Mouse (Mus musculus) C2C12 (cell line): ENCODE measurements around the gene Plgrkt. TPM values are rescaled to one million over a fixed set of nuclear protein-coding genes. Genes with fewer than 3 reads are reported as not detected.

ENCODE experiments used
- H3K27me3 ChIP-seq: one replicate; pipeline ENCODE4 v1.6.1; 2011; ENCODE audit not compliant: control insufficient read depth, insufficient read depth, insufficient read length
- H3K36me3 ChIP-seq: one replicate; pipeline ENCODE4 v1.6.1; 2011; ENCODE audit not compliant: control insufficient read depth, insufficient read depth
- H3K4me3 ChIP-seq: one replicate; pipeline ENCODE4 v1.5.1; 2011; ENCODE audit warnings: mild to moderate bottlenecking, control low read depth; ENCODE audit not compliant: poor library complexity, insufficient read depth, severe bottlenecking
- H3K79me2 ChIP-seq: one replicate; pipeline ENCODE4 v1.6.1; 2011; ENCODE audit not compliant: control insufficient read depth, insufficient read depth
- H3K79me3 ChIP-seq: one replicate; pipeline ENCODE4 v1.6.1; 2011; ENCODE audit warnings: low read depth, control low read depth
- H3ac ChIP-seq: one replicate; pipeline ENCODE3; 2011; ENCODE audit warnings: low read depth; ENCODE audit not compliant: control insufficient read depth, insufficient read length
- CEBPB ChIP-seq: IDR thresholded peaks from one replicate; pipeline ENCODE4 v1.6.1; 2011; ENCODE audit warnings: low read depth, mild to moderate bottlenecking, control low read depth, moderate library complexity
- CTCF ChIP-seq: IDR thresholded peaks from one replicate; pipeline ENCODE4 v1.5.1; 2011; ENCODE audit not compliant: control insufficient read depth, insufficient read depth, insufficient read length
- FOSL1 ChIP-seq: IDR thresholded peaks from one replicate; pipeline ENCODE4 v1.8.0; 2011; ENCODE audit warnings: mild to moderate bottlenecking, low read length; ENCODE audit not compliant: poor library complexity, insufficient read depth, severe bottlenecking
- MAX ChIP-seq: IDR thresholded peaks from one replicate; pipeline ENCODE4 v1.6.1; 2011; ENCODE audit warnings: mild to moderate bottlenecking, control low read depth
- MYOD1 ChIP-seq: IDR thresholded peaks from one replicate; pipeline ENCODE4 v1.6.1; 2011; ENCODE audit warnings: low read depth; ENCODE audit not compliant: control insufficient read depth, insufficient read length
- MYOG ChIP-seq: IDR thresholded peaks from one replicate; pipeline ENCODE4 v1.6.1; 2011; ENCODE audit not compliant: control insufficient read depth, insufficient read length; ENCODE audit errors: extremely low read depth
- USF1 ChIP-seq: IDR thresholded peaks from one replicate; pipeline ENCODE4 v1.6.1; 2011; ENCODE audit warnings: low read depth, mild to moderate bottlenecking, control low read depth, moderate library complexity
- polyA plus RNA-seq: library from polyadenylated mRNA; unstranded; fragments of >200 nt; fragmentation: generic; extraction: Trizol; gene quantifications from one replicate; pipeline ENCODE4 v1.2.1, GENCODE M21; 2012; ENCODE audit warnings: missing spikeins

Gene Plgrkt
- polyA plus RNA-seq, 1 experiment, result 15.2 TPM

GRCm38 (mm10) chr19:29344868-29345267 is 22.3 kb downstream of the Plgrkt start:
- no peaks in the 10 kb centered on the region for H3K27me3 ChIP-seq
- H3K36me3 ChIP-seq, result no peaks in the 10 kb centered on the region
- H3K79me3 ChIP-seq, result no peaks in the 10 kb centered on the region
- TF ChIP-seq MAX (no peak), CEBPB (no peak), USF1 (no peak), CTCF (no peak), MYOG (no peak), FOSL1 (no peak), MYOD1 (no peak)
- no peak overlapping the region for H3ac ChIP-seq
- H3K4me3 ChIP-seq, result no peak overlapping the region
- no peaks in the 10 kb centered on the region for H3K79me2 ChIP-seq

DNA sequence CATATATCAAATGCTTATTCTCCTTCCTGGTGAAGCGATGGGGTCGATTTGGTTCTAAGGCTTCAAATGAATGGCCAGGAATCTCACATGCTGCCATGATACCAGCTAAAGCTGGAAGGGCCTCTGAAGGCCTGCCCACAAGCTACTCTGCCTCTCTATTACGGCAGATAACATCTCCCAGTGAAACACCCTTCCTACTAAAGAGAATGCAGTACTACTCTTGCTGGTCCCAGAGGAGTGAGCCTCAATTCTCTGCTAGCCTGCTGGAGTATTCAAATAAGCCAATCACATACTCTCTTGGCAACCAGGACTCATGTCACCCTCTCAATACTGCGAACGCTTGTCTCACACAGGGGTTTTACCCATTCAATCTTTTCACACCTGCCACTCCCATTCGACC is 24.9 kb downstream of the Plgrkt start:
- Histone ChIP-seq H3ac (no peak overlapping the region), H3K36me3 (no peaks in the 10 kb centered on the region), H3K27me3 (no peaks in the 10 kb centered on the region), H3K79me3 (no peaks in the 10 kb centered on the region), H3K4me3 (no peak overlapping the region), H3K79me2 (no peaks in the 10 kb centered on the region)
- TF ChIP-seq CTCF (no peak), CEBPB (no peak), MYOD1 (no peak), MAX (no peak), USF1 (no peak), MYOG (no peak), FOSL1 (no peak)

DNA sequence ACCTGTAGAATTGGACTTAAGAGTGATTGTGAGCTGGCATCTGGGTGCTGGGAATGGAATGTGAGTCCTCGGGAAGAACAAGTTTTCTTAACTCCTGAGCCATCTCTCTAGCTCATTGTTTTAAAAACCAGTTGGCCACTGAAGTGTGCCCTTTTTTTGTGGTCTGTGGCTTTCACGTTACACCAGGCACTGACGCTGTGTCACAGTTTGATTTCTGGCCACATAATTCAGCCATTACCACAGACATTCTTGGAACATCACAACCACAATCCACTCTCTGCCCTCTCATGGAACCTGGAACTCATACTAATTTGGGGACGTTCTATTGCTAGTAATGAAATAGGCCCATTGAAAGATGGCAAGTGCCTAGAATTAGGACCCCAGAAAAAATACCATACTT is 26.2 kb downstream of the Plgrkt start:
- Histone ChIP-seq H3ac (no peak overlapping the region), H3K36me3 (no peaks in the 10 kb centered on the region), H3K79me3 (no peaks in the 10 kb centered on the region), H3K79me2 (no peaks in the 10 kb centered on the region), H3K4me3 (no peak overlapping the region), H3K27me3 (no peaks in the 10 kb centered on the region)
- no peak for TF ChIP-seq MYOG
- TF ChIP-seq CTCF, result no peak
- TF ChIP-seq MYOD1, result no peak
- TF ChIP-seq USF1, result no peak
- TF ChIP-seq FOSL1, result no peak
- no peak for TF ChIP-seq MAX
- TF ChIP-seq CEBPB, result no peak

- Histone ChIP-seq H3K36me3 (no peaks in the 10 kb centered on the region), H3K79me3 (no peaks in the 10 kb centered on the region), H3ac (no peak overlapping the region), H3K79me2 (no peaks in the 10 kb centered on the region), H3K27me3 (peaks cover 15% of the 10 kb centered on the region), H3K4me3 (no peak overlapping the region)
- no peak for TF ChIP-seq CEBPB
- TF ChIP-seq MAX, result no peak
- no peak for TF ChIP-seq USF1
- TF ChIP-seq MYOG, result no peak
- TF ChIP-seq FOSL1, result no peak
- no peak for TF ChIP-seq MYOD1
- no peak for TF ChIP-seq CTCF
These were observed 30.6 kb downstream of the Plgrkt start for GRCm38 (mm10) chr19:29336624-29337023.

GRCm38 (mm10) chr19:29334068-29334745 is 33.0 kb downstream of the Plgrkt start, which contains the start of gene Rln1:
Gene Rln1, minus strand, starts transcription at chr19:29334670.
- Histone ChIP-seq H3K27me3 (peaks cover 15% of the 10 kb centered on the region), H3ac (no peak within 1 kb of the TSS), H3K79me2 (no peaks in the 10 kb centered on the region), H3K36me3 (no peaks in the 10 kb centered on the region), H3K79me3 (no peaks in the 10 kb centered on the region), H3K4me3 (no peak within 1 kb of the TSS)
- no peak for TF ChIP-seq FOSL1

- Histone ChIP-seq H3K27me3 (no peaks in the 10 kb centered on the region), H3ac (no peak overlapping the region), H3K79me3 (no peaks in the 10 kb centered on the region), H3K79me2 (no peaks in the 10 kb centered on the region), H3K4me3 (no peak overlapping the region), H3K36me3 (no peaks in the 10 kb centered on the region)
- TF ChIP-seq CEBPB, result no peak
- TF ChIP-seq CTCF, result no peak
- TF ChIP-seq MYOG, result no peak
- no peak for TF ChIP-seq USF1
- no peak for TF ChIP-seq FOSL1
These were observed 40.2 kb downstream of the Plgrkt start for GRCm38 (mm10) chr19:29326822-29327552.
